Mouse (Mus musculus) limb, embryonic 10.5 days (tissue): ENCODE results near the gene Ffar3. TPM values are rescaled to one million over a fixed set of nuclear protein-coding genes. Genes with fewer than 3 reads are reported as not detected.
A peak's percentile ranks its signal among the peaks of the same experiment; 100 is the strongest.

Source experiments
- DNase-seq: peaks from one replicate; pipeline ENCODE4 v3.0.0-alpha.2; 2017; ENCODE audit warnings: low spot score
- H3K27ac ChIP-seq: fragments of 300-500 bp; sonication (generic); 2 replicates; pipeline ENCODE4 v1.5.1; 2016; ENCODE audit warnings: mild to moderate bottlenecking
- H3K27me3 ChIP-seq: fragments of 300-500 bp; sonication (generic); 2 replicates; pipeline ENCODE4 v1.6.1; 2016; ENCODE audit warnings: low read depth, mild to moderate bottlenecking; ENCODE audit not compliant: poor library complexity, severe bottlenecking
- H3K36me3 ChIP-seq: fragments of 300-500 bp; sonication (generic); 2 replicates; pipeline ENCODE4 v1.6.1; 2016; ENCODE audit warnings: mild to moderate bottlenecking, moderate library complexity
- H3K4me1 ChIP-seq: fragments of 300-500 bp; sonication (generic); 2 replicates; pipeline ENCODE4 v1.6.1; 2016
- H3K4me3 ChIP-seq: fragments of 300-500 bp; sonication (generic); 2 replicates; pipeline ENCODE4 v1.5.1; 2016; ENCODE audit warnings: mild to moderate bottlenecking, moderate library complexity
- H3K9me3 ChIP-seq: fragments of 300-500 bp; sonication (generic); replicated peaks from 2 replicates; pipeline ENCODE4 v1.6.1; 2016; ENCODE audit warnings: mild to moderate bottlenecking
- WGBS: fragments of 180-500 bp; shearing (Covaris S2); methylation state at CpG from one replicate; pipeline ENCODE4 v1.1.7; 2016; 5-methylcytosine and 5-hydroxymethylcytosine counted together
- polyA plus RNA-seq: library from polyadenylated mRNA; unstranded; fragments of >200 nt; fragmentation: Nextera tagmentation; extraction: Ambion mirVana; gene quantifications from 2 replicates; pipeline ENCODE4 v1.2.1, GENCODE M21; 2016

The Ffar3 gene
- polyA plus RNA-seq, 1 experiment from 2014 or later: not detected

GRCm38 (mm10) chr7:30873083-30873482 lies 17.1 kb upstream of the Ffar3 start:
- no peak overlapping the region for H3K4me3 ChIP-seq
- no peaks in the 10 kb centered on the region for H3K9me3 ChIP-seq
- no peaks in the 10 kb centered on the region for H3K36me3 ChIP-seq
- peaks cover 5% of the 10 kb centered on the region for H3K4me1 ChIP-seq
- no peak overlapping the region for H3K27ac ChIP-seq
- WGBS: 26% methylated on average over 15 of the region's 15 CpGs
- peak; percentile 77 for DNase-seq
- peaks cover 9% of the 10 kb centered on the region for H3K27me3 ChIP-seq

GRCm38 (mm10) chr7:30863386-30863785 lies 7.4 kb upstream of the Ffar3 start:
- Histone ChIP-seq H3K4me1 (peaks cover 11% of the 10 kb centered on the region; the same call in 1 of the 2 replicates), H3K27me3 (no peaks in the 10 kb centered on the region)
- 83% methylated on average over 8 of the region's 8 CpGs for WGBS

GRCm38 (mm10) chr7:30861464-30861863 lies 5.5 kb upstream of the Ffar3 start, which contains the start of gene Ffar1:
Gene Ffar1, minus strand, starts transcription at chr7:30861564.
- Histone ChIP-seq H3K4me3 (no peak within 1 kb of the TSS), H3K4me1 (peaks cover 11% of the 10 kb centered on the region; the same call in 1 of the 2 replicates), H3K27me3 (no peaks in the 10 kb centered on the region), H3K9me3 (no peaks in the 10 kb centered on the region), H3K36me3 (no peaks in the 10 kb centered on the region), H3K27ac (peak within 1 kb of the TSS; percentile 58)
- 90% methylated on average over 12 of the region's 12 CpGs for WGBS
- DNase-seq: no peak

More at GRCm38 (mm10) chr7:30863386-30863785, 7.4 kb upstream of the Ffar3 start:
- no peaks in the 10 kb centered on the region for H3K9me3 ChIP-seq
- no peak for DNase-seq
- H3K27ac ChIP-seq: no peak overlapping the region
- H3K4me3 ChIP-seq: no peak overlapping the region
- H3K36me3 ChIP-seq: no peaks in the 10 kb centered on the region

DNA sequence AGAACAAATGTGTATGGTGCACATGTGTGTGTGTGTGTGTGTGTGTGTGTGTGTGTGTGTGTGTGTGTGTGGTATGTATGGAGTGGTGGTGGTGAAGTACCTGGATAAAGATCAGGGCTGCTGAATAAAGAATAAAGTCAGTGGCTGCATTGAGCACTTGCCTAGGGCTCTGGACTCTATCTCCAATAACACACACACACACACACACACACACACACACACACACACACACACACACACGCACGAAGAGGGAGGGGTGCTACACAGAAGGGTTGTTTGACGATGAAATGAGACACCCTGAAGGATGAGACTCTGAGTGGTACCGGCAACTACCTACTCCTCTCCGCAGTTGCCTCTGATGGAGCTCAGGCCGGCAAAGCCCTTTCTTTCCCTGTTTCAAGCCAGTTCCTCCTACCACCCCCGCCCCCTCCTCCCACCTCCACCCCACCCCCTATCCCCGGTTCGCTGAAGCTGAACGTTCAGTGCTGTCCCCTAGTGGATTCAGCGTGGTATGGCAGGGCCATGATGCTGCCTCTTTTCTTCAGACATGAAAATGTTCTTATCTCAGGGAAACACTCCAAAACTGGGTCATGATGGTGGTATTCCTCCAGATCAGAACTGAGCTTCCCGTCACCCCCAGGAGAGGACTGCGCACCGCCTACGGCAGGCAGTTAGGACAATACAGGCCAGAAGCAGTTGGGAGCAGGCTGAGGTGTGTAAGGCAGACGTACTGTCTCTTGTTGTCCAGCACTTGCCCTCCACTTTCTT lies 3.8 kb upstream of the Ffar3 start:
- Histone ChIP-seq H3K27me3 (peaks cover under 1% of the 10 kb centered on the region; the same call in 1 of the 2 replicates), H3K27ac (peak overlapping the region; percentile 58), H3K9me3 (no peaks in the 10 kb centered on the region), H3K4me3 (peak overlapping the region; percentile 36), H3K4me1 (peaks cover 11% of the 10 kb centered on the region; the same call in 1 of the 2 replicates), H3K36me3 (no peaks in the 10 kb centered on the region)
- WGBS: 13% methylated on average over 15 of the region's 16 CpGs
- DNase-seq: peak; percentile 74

DNA sequence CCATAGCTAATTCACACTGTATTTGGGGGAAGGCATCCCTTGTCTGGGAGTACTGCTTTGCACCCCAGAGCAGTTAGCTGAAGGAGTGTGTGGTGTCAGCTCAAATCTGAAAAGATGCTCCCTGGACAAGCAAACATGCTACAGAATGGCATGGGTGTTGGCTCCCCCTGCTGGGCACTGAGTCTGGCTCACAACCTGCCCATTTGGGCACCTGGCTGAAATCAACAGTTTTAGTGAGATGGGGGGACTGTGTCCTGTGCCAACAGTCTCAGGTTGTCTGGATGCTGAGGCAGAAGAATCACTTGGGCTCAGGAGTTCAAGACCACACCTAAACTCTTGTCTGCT lies 3.3 kb upstream of the Ffar3 start:
- Histone ChIP-seq H3K9me3 (no peaks in the 10 kb centered on the region), H3K27me3 (peaks cover 4% of the 10 kb centered on the region; the same call in 1 of the 2 replicates), H3K36me3 (no peaks in the 10 kb centered on the region), H3K4me3 (peak overlapping the region; percentile 36; the same call in 1 of the 2 replicates), H3K4me1 (peaks cover 11% of the 10 kb centered on the region; the same call in 1 of the 2 replicates), H3K27ac (no peak overlapping the region)
- peak; percentile 80 for DNase-seq

GRCm38 (mm10) chr7:30857746-30858145 lies 1.8 kb upstream of the Ffar3 start:
- H3K4me1 ChIP-seq: peaks cover 11% of the 10 kb centered on the region; the same call in 1 of the 2 replicates
- no peaks in the 10 kb centered on the region for H3K9me3 ChIP-seq
- 79% methylated on average over 1 of the region's 1 CpGs for WGBS
- no peaks in the 10 kb centered on the region for H3K36me3 ChIP-seq
- no peak overlapping the region for H3K4me3 ChIP-seq
- no peak for DNase-seq
- H3K27me3 ChIP-seq: peaks cover 4% of the 10 kb centered on the region; the same call in 1 of the 2 replicates
- H3K27ac ChIP-seq: no peak overlapping the region

- 86% methylated on average over 1 of the region's 1 CpGs for WGBS
- Histone ChIP-seq H3K27ac (no peak overlapping the region), H3K36me3 (no peaks in the 10 kb centered on the region), H3K27me3 (peaks cover 4% of the 10 kb centered on the region; the same call in 1 of the 2 replicates), H3K4me1 (no peaks in the 10 kb centered on the region), H3K4me3 (no peak overlapping the region), H3K9me3 (no peaks in the 10 kb centered on the region)
- no peak for DNase-seq
Observed at GRCm38 (mm10) chr7:30851421-30851820, 4.6 kb downstream of the Ffar3 start.

DNA sequence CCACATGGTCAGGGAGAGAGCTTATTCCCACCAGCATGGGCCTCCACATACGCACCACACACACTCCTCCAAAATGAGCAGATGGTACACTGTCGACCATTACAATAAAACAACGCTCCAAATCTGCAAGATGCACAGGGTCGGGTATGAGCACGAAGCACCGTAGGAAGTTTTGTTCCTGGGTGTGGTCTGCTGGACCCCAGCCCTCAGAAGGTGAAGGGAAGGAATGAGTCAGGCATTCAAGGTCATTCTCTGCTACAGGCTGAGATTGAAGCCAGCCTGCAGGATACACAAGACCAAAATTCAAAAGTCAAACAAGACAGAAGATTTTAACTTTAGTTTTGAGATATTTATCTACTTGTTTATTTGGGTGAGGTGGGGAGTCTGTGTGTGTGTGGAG lies 8.0 kb downstream of the Ffar3 start:
- 90% methylated on average over 6 of the region's 6 CpGs for WGBS

DNA sequence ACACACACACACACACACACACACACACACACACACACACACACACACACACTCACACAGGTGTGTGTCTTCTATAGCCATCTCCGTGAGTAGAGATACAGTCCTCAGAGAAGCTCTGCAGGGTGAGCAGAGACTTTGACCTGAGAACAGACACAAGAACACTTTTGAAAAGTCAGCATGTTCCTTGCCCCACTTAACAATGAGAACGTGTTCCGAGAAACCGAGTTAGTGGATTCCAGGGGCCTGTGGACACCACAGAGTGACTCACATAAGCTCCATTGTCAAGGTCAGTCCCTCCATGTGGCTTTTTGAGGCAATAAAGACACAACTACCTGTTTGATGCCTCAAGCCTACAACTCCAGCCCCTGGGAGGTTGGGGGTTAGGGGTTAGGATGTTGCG lies 8.6 kb downstream of the Ffar3 start:
- Histone ChIP-seq H3K4me3 (no peak overlapping the region), H3K4me1 (peaks cover 18% of the 10 kb centered on the region), H3K27ac (no peak overlapping the region), H3K36me3 (no peaks in the 10 kb centered on the region), H3K9me3 (no peaks in the 10 kb centered on the region), H3K27me3 (no peaks in the 10 kb centered on the region)
- DNase-seq: no peak
- WGBS: 85% methylated on average over 5 of the region's 5 CpGs

More for the DNA sequence above, 8.0 kb downstream of the Ffar3 start:
- Histone ChIP-seq H3K4me3 (no peak overlapping the region), H3K9me3 (no peaks in the 10 kb centered on the region), H3K36me3 (no peaks in the 10 kb centered on the region), H3K27ac (no peak overlapping the region), H3K27me3 (no peaks in the 10 kb centered on the region), H3K4me1 (peaks cover 18% of the 10 kb centered on the region)
- no peak for DNase-seq

DNA sequence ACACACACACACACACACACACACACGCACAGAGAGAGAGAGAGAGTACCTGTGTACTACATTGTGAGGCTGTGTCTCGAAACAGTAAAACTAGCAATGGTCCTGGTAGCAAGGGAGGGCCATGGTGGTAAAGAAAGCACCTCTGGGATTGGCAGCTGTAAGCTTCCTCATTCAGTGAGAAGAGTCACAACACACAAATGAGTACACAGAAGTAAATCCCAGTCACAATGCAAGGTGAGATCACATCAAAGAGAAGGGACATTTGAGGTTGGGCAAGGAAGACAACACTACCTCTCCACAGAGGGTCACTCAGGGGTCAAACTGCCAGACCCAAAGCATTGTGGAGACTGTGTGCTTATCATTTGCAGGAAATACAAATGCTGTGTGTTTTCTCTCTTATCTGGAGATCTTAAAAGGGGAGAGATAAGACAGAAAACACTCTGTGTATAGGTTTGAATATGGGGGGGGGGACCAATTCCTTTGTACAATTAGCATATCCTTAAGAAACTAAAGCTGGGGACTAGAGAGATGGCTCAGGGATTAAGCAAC lies 9.4 kb downstream of the Ffar3 start:
- Histone ChIP-seq H3K27ac (no peak overlapping the region), H3K36me3 (no peaks in the 10 kb centered on the region), H3K4me3 (no peak overlapping the region), H3K4me1 (peaks cover 18% of the 10 kb centered on the region), H3K27me3 (no peaks in the 10 kb centered on the region), H3K9me3 (no peaks in the 10 kb centered on the region)
- no peak for DNase-seq
- WGBS: 72% methylated on average over 2 of the region's 2 CpGs

DNA sequence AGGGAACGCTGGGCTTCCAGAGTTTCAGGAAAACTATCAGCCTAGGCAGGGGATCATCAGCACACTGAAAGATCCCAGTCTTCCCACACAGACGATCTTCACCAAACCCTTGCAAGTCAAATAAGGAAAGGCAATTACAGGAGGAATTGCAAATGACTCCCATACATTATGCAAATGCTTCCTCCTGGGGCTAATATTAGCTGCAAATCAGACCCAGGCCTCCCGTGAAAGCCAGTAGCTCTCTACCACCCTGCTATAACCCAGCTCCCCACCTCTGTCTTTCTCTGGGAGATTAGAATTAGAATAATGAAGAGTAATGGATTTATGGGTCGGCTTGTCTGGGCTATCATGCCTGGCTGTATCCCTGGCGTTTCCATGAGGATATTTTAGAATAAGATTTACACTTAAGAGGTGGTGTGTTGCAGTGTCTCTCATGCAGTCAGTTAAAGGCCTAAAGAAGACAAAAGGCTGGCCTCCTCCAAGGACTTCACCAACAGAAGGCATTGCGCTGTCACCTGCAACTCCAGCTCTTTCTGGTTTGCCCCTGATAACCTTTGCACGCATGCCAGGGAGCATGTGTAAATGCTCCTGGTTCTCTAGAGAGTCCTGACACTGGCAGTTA lies 11.2 kb downstream of the Ffar3 start:
- DNase-seq: no peak
- Histone ChIP-seq H3K4me3 (no peak overlapping the region), H3K36me3 (no peaks in the 10 kb centered on the region), H3K9me3 (no peaks in the 10 kb centered on the region), H3K4me1 (peaks cover 18% of the 10 kb centered on the region), H3K27me3 (no peaks in the 10 kb centered on the region), H3K27ac (no peak overlapping the region)
- WGBS: 22% methylated on average over 7 of the region's 7 CpGs

GRCm38 (mm10) chr7:30842092-30842491 lies 13.9 kb downstream of the Ffar3 start:
- WGBS: 89% methylated on average over 5 of the region's 5 CpGs
- H3K4me3 ChIP-seq: no peak overlapping the region
- no peaks in the 10 kb centered on the region for H3K36me3 ChIP-seq
- H3K27me3 ChIP-seq: no peaks in the 10 kb centered on the region
- DNase-seq: no peak
- peaks cover 18% of the 10 kb centered on the region for H3K4me1 ChIP-seq
- no peaks in the 10 kb centered on the region for H3K9me3 ChIP-seq
- H3K27ac ChIP-seq: no peak overlapping the region

GRCm38 (mm10) chr7:30841379-30841778 lies 14.6 kb downstream of the Ffar3 start:
- Histone ChIP-seq H3K27ac (no peak overlapping the region), H3K27me3 (no peaks in the 10 kb centered on the region), H3K4me1 (peaks cover 18% of the 10 kb centered on the region), H3K9me3 (no peaks in the 10 kb centered on the region), H3K36me3 (no peaks in the 10 kb centered on the region), H3K4me3 (no peak overlapping the region)
- DNase-seq: no peak
- 81% methylated on average over 4 of the region's 4 CpGs for WGBS
